Mouse (Mus musculus) thymus, adult 2 months (tissue): ENCODE measurements around the gene Atf6b.

Experiments
- CTCF ChIP-seq: fragments of 200-500 bp; IDR thresholded peaks from 2 replicates; pipeline ENCODE4 v1.5.1; 2012; ENCODE audit warnings: mild to moderate bottlenecking, control low read depth, low read length, moderate library complexity, borderline replicate concordance; ENCODE audit not compliant: control insufficient read depth, poor library complexity, insufficient read depth; ENCODE audit errors: extremely low read depth
- POLR2A ChIP-seq: fragments of 200-500 bp; IDR thresholded peaks from 2 replicates; pipeline ENCODE4 v1.6.1; 2012; ENCODE audit warnings: mild to moderate bottlenecking, low read length, control low read depth, moderate library complexity; ENCODE audit not compliant: control insufficient read depth, poor library complexity, insufficient read depth; ENCODE audit errors: extremely low read depth

DNA sequence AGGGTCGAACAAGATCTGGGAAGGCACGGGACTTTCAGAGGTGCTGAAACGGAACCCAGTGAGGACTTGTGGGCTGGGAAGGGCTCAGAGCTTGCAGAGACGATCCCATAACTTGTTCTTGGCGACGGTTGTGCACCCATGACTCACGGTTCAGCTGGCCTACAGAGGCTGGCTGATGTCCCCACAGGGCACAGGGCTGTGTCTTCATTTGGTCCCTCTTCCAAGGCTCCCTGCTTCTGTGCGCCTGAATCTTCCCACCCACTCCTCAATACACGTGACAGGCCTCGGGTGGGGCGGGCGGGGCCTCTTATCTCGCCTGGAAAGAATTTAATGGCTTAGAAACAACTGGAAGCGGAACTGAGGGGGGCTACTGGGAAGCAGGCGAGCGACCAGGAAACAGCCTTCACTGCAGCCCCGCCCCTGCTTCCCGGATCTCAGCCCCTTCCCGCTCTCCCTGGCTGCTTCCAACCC lies 14.2 kb downstream of the Atf6b start:
- no peak for TF ChIP-seq CTCF
- no peak for TF ChIP-seq POLR2A
